Mouse (Mus musculus) cerebellum, adult 2 months (tissue): ENCODE measurements around the gene Ferd3l. TPM values are rescaled to one million over a fixed set of nuclear protein-coding genes. Genes with fewer than 3 reads are reported as not detected.

ENCODE experiments used
- DNase-seq, 2 experiments: peaks; one replicate each; pipeline ENCODE4 v3.0.0; 2021
- H3K27ac ChIP-seq: fragments of 200-500 bp; 2 replicates; pipeline ENCODE4 v1.5.1; 2012; ENCODE audit warnings: low read length, control low read depth, inconsistent platforms; ENCODE audit not compliant: insufficient read depth
- H3K27me3 ChIP-seq: fragments of 200-500 bp; 2 replicates; pipeline ENCODE4 v1.6.1; 2012; ENCODE audit warnings: inconsistent platforms, mild to moderate bottlenecking, low read length, moderate library complexity; ENCODE audit not compliant: control insufficient read depth, insufficient read depth
- H3K4me1 ChIP-seq: fragments of 200-500 bp; 2 replicates; pipeline ENCODE4 v1.6.1; 2011; ENCODE audit warnings: low read length; ENCODE audit not compliant: control insufficient read depth, insufficient read depth
- H3K4me3 ChIP-seq: fragments of 200-500 bp; replicated peaks from 2 replicates; pipeline ENCODE3; 2011; ENCODE audit warnings: mild to moderate bottlenecking, low read depth, low read length, control low read depth; ENCODE audit not compliant: insufficient read depth
- CTCF ChIP-seq: fragments of 200-500 bp; IDR thresholded peaks from 2 replicates; pipeline ENCODE4 v1.5.1; 2011; ENCODE audit warnings: low read depth, mild to moderate bottlenecking, control low read depth, low read length, moderate library complexity, borderline replicate concordance; ENCODE audit not compliant: insufficient read depth
- POLR2A ChIP-seq: fragments of 200-500 bp; IDR thresholded peaks from 2 replicates; pipeline ENCODE4 v1.6.1; 2011; ENCODE audit warnings: low read length, control low read depth, borderline replicate concordance; ENCODE audit not compliant: insufficient read depth
- WGBS: fragments of 180-500 bp; shearing (Covaris S2); methylation state at CpG from one replicate; pipeline ENCODE4 v1.1.7; 2018; 5-methylcytosine and 5-hydroxymethylcytosine counted together
- polyA plus RNA-seq: library from polyadenylated mRNA; depleted of rRNA; stranded (reverse); fragments of >200 nt; gene quantifications from 2 replicates; pipeline ENCODE4 v1.2.3, GENCODE M21; 2012; rRNA removed

Ferd3l gene
- polyA plus RNA-seq, 1 experiment = not detected

- H3K4me1 ChIP-seq = no peaks in the 10 kb centered on the region
- H3K27me3 ChIP-seq = peaks cover 10% of the 10 kb centered on the region; the same call in 1 of the 2 replicates
- under 1% methylated on average over 21 of the region's 21 CpGs for WGBS
- DNase-seq = no peak
- H3K27ac ChIP-seq = no peak overlapping the region
- H3K4me3 ChIP-seq = no peak overlapping the region
- no peak for TF ChIP-seq CTCF
- no peak for TF ChIP-seq POLR2A
Observed at GRCm38 (mm10) chr12:33967514-33967913, 39.3 kb downstream of the Ferd3l start.

GRCm38 (mm10) chr12:33968041-33968897 is 40.0 kb downstream of the Ferd3l start:
- no peak overlapping the region for H3K4me3 ChIP-seq
- TF ChIP-seq POLR2A = no peak
- TF ChIP-seq CTCF = no peak
- no peak overlapping the region for H3K27ac ChIP-seq
- no peak for DNase-seq
- no peaks in the 10 kb centered on the region for H3K4me1 ChIP-seq
- peaks cover 10% of the 10 kb centered on the region; the same call in 1 of the 2 replicates for H3K27me3 ChIP-seq
- WGBS = 2% methylated on average over 37 of the region's 37 CpGs

GRCm38 (mm10) chr12:33968898-33969178 is 40.6 kb downstream of the Ferd3l start:
- H3K27me3 ChIP-seq = peaks cover 8% of the 10 kb centered on the region; the same call in 1 of the 2 replicates
- no peak overlapping the region for H3K27ac ChIP-seq
- DNase-seq = no peak
- no peaks in the 10 kb centered on the region for H3K4me1 ChIP-seq
- TF ChIP-seq POLR2A (no peak), CTCF (no peak)
- H3K4me3 ChIP-seq = no peak overlapping the region
- 19% methylated on average over 4 of the region's 4 CpGs for WGBS

Other genes with a start within 250 kb of the Ferd3l start
- gene Twist1, start 29.2 kb downstream of the Ferd3l start, polyA plus RNA-seq = 0.93 and 1.8 TPM in 2 replicates